ENCODE assay signal across 13 mouse cellular contexts in the genomic region with DNA sequence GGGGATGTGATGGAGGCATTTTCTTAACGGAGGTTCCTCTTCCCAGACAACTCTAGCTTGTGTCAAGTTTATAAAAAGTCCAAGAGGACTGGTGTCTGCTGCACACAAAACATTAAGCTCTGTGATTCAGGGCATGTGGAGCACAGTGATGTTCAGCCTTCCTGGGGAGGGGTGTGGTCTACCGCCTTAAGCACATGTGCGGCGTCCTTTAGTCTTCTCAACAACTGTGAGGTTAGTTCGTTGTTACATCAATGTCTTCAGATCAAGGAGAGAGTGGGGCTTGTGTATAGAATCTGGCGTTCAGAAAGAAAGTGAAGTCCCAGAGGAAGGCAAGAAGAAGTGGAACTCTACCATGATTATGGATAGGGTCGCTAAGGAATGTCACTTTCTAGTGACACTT.
"Had no signal": no experiment of that assay in that cellular context is flagged by ENCODE, and none has a peak within 500 bp of the region (broad histone marks: within the 10 kb centered on the region; RNA-seq: fewer than 3 reads in every experiment).

No protein-coding gene starts in this region.

- H3K36me3 ChIP-seq: limb, embryonic 10.5 days; liver, embryonic 15.5 days; midbrain, embryonic 13.5 days; neural tube, embryonic 13.5 days had no signal

- H3K4me2 ChIP-seq: liver, embryonic 11.5 days; liver, embryonic 15.5 days; midbrain, embryonic 13.5 days; neural tube, embryonic 13.5 days had no signal

- ATAC-seq: intestine, postnatal 0 days; lung, postnatal 0 days; midbrain, embryonic 13.5 days had no signal

- H3K27me3 ChIP-seq: liver, embryonic 15.5 days; midbrain, embryonic 13.5 days; neural tube, embryonic 13.5 days had no signal

- H3K4me1 ChIP-seq: limb, embryonic 10.5 days; liver, embryonic 15.5 days; midbrain, embryonic 13.5 days had no signal

- H3K4me3 ChIP-seq: limb, embryonic 10.5 days; liver, embryonic 15.5 days; midbrain, embryonic 13.5 days; neural tube, embryonic 13.5 days had no signal

- DNase-seq: kidney, postnatal 10 days; kidney, postnatal 4 days; lung, adult 2 months; lung, postnatal 36 days; right cerebral cortex, postnatal 25 days had no signal

- H3K27ac ChIP-seq: limb, embryonic 10.5 days; liver, embryonic 15.5 days; midbrain, embryonic 13.5 days; neural tube, embryonic 13.5 days; stomach, postnatal 0 days had no signal
